Mouse (Mus musculus): ENCODE results near the gene Smurf1.

DNA sequence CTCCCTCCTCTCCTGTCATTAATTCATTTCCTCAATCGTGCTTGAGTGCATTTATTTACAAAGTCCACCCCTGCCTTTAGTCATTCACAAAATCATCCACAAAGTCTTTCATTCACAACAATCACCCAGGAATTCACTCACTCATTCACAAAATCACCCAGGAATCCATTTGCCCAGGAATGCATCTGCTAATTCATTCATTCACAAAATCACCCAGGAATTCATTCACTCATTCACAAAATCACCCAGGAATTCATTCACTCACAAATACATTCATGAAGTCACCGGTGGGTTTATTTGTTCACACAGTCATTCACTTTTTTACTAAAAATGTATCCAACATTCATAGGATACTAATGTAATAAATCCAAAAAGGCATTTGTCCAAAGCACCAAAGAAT, 24.4 kb upstream of the Smurf1 start:
- TF ChIP-seq ZC3H11A (IDR thresholded peaks at IDR 0.05; ENCODE audit: borderline replicate concordance, low read depth, low read length) = no peak
- no peak for TF ChIP-seq ZNF384 (IDR thresholded peaks at IDR 0.05; ENCODE audit: low read depth, low read length)
- TF ChIP-seq CHD2 (IDR thresholded peaks at IDR 0.05; ENCODE audit: low read depth, low read length) = no peak

All from ES-E14 (cell line).